Mouse (Mus musculus): ENCODE data around the gene Rnf6. TPM values are rescaled to one million over a fixed set of nuclear protein-coding genes. Genes with fewer than 3 reads are reported as not detected.

Rnf6 gene
- polyA plus RNA-seq (2014; fragmentation: Illumina TruSeq; extraction: RNeasy Lipid Tissue Mini Kit (QIAGEN cat#74804); ENCODE audit: low read depth, low replicate concordance) = 89.6 TPM

DNA sequence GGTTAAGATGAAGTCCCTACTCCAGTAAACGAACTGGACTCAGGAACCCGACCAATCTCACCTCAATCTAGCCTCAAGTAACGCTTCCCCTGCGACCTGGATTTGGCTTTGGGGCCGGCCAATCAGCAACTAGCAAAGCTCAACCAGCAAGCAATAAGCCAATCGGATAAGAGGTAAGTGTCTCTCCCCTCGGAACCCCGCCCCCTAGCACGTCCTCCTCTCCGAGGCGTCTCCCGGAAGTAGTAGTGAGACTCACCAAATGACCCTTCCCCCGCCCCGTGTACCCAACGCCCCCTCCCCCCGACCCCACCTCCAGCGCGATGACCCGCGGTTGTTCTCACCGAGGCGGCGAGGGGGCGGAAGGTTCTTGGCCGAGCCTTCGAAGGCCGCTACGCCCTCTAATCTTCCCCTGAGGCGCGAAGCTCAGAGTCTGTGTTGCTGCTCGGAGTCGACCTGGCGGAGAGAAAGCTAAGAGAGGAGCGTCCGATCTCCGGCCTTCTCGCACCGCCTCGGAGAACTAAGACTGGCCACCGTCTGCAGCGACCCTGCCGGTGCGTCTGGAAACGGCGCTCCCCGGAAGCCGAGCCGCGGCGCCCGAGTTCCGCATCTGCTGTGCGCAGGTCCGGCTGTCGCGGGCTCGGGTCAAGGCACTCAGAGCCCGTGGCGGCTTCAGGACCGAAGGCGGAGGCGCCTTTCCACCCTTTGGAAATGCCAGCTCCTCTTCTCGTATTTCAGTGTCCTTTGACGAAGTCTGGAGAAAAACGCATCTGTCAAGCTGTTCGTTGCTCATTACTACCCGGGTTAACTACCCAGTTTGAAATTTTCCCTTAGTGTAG lies at the start of gene Rnf6:
Rnf6 (minus strand) TSS at position 677 of the 836 bp plus-strand sequence.

DNA sequence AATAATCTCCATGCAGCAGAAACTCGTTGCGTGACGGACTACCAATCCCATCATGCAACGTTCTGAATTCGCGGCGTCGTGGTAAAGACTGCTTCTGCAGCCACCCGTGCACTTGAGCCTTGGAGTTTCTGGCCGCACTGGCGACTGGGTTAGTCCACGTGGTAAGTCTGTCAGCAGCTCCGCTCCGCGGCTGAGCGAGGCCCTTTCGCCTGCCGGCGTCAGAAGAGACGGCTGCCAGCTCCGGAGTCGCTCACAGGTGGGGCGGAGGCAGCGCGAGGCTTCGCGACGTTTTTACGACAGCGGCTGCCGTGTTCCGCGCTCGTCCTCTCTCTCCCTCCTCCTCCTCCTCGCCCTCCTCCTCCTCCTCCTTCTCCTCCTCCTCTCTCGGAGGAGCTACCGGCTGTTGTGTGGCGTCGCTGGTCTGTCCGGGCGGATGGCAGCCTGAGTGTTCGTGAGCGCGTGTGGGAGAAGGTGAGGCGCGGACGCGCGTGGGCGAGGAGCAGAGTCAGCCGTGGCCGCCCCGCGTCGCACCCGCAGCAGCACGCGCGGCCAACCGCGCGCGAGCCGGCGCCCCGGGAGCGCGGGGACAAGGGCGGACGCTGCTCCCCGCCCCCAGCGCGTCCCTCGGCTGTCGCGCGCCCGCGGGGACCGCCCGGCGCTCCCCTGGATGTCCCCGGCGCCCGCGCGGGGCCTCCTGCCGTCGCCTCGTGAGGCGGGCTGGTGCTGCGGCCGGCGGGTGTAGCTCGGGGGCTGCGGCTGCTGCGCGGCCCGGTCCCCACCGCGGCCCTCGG lies 9.7 kb upstream of the Rnf6 start, which contains the start of gene Cdk8:
Cdk8 (plus strand) TSS at position 367 of the 791 bp plus-strand sequence.

DNA sequence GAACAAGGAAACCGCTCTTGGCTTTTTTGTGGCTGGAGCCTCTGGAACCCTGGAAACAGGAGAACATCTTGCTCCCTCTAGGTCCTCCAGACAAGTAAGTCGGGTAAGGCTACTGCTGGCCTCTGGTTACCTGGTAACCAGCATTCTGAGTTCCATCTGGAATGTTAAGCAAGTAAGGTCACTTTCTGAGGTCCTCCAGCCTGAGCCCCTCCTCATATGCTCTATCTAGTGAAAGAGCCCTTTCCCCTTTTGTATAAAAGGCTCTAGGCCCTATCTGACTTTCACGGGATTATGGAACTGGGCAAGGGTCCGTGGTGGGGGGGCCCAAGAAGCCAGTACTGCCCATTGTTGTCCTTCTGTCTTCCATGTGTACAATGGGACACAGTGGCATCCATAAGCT lies 36.2 kb downstream of the Rnf6 start, which contains the start of gene 1700001J03Rik:
1700001J03Rik (minus strand) TSS at position 101 of the 400 bp plus-strand sequence.

DNA sequence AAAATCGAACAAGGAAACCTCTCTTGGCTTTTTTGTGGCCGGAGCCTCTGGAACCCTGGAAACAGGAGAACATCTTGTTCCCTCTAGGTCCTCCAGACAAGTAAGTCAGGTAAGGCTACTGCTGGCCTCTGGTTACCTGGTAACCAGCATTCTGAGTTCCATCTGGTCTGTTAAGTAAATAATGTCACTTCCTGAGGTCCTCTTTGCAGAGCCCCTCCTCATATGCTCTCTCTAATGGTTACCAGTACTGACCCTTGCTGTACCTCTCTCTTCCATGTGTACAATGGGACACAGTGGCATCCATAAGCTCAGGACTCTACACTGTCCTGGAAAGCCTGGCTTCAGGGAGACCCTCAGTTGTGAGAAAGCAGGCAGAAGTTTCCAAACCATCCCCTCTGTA lies 50.7 kb downstream of the Rnf6 start, which contains the start of gene Gm6309:
Gm6309 (minus strand) TSS at position 101 of the 400 bp plus-strand sequence.

DNA sequence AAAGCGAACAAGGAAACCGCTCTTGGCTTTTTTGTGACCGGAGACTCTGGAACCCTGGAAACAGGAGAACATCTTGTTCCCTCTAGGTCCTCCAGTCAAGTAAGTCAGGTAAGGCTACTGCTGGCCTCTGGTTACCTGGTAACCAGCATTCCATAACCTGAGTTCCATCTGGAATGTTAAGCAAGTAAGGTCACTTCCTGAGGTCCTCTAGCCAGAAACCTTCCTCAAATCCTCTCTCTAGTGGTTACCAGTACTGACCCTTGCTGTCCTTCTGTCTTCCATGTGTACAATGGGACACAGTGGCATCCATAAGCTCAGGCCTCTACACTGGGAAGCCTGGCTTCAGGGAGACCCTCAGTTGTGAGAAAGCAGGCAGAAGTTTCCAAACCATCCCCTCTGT lies 60.9 kb downstream of the Rnf6 start, which contains the start of gene Gm5565:
Gm5565 (minus strand) TSS at position 101 of the 400 bp plus-strand sequence.

Other genes starting within 250 kb of the Rnf6 start
- gene Cyp3a25, start 211.9 kb downstream of the Rnf6 start, polyA plus RNA-seq (2014; fragmentation: Illumina TruSeq; extraction: RNeasy Lipid Tissue Mini Kit (QIAGEN cat#74804); ENCODE audit: low read depth, low replicate concordance) = not detected
- gene Cyp3a59, start 142.3 kb downstream of the Rnf6 start, polyA plus RNA-seq (2014; fragmentation: Illumina TruSeq; extraction: RNeasy Lipid Tissue Mini Kit (QIAGEN cat#74804); ENCODE audit: low read depth, low replicate concordance) = not detected
- gene Gm5565, start 61.0 kb downstream of the Rnf6 start, polyA plus RNA-seq (2014; fragmentation: Illumina TruSeq; extraction: RNeasy Lipid Tissue Mini Kit (QIAGEN cat#74804); ENCODE audit: low read depth, low replicate concordance) = not detected
- not detected for gene Gm6309, start 50.8 kb downstream of the Rnf6 start, polyA plus RNA-seq (2014; fragmentation: Illumina TruSeq; extraction: RNeasy Lipid Tissue Mini Kit (QIAGEN cat#74804); ENCODE audit: low read depth, low replicate concordance)
- gene 1700001J03Rik, start 36.3 kb downstream of the Rnf6 start, polyA plus RNA-seq (2014; fragmentation: Illumina TruSeq; extraction: RNeasy Lipid Tissue Mini Kit (QIAGEN cat#74804); ENCODE audit: low read depth, low replicate concordance) = not detected
- 165 TPM for gene Cdk8, start 9.7 kb upstream of the Rnf6 start, polyA plus RNA-seq (2014; fragmentation: Illumina TruSeq; extraction: RNeasy Lipid Tissue Mini Kit (QIAGEN cat#74804); ENCODE audit: low read depth, low replicate concordance)
- gene Wasf3, start 163.4 kb upstream of the Rnf6 start, polyA plus RNA-seq (2014; fragmentation: Illumina TruSeq; extraction: RNeasy Lipid Tissue Mini Kit (QIAGEN cat#74804); ENCODE audit: low read depth, low replicate concordance) = 70.2 TPM

Measured in adrenal gland, adult 10 weeks (tissue).